Mouse (Mus musculus) layer of hippocampus, adult 2 months (tissue): ENCODE measurements around the gene Arid3b. TPM values are rescaled to one million over a fixed set of nuclear protein-coding genes. Genes with fewer than 3 reads are reported as not detected.
A peak's percentile ranks its signal among the peaks of the same experiment; 100 is the strongest.
"Not testable (repeated sequence)": the region's sequence is repeated elsewhere in the genome, so short reads cannot be mapped to it uniquely, and the experiment has no call there.

Experiments
- DNase-seq, 2 experiments: peaks; one replicate each; pipeline ENCODE4 v3.0.0; 2022; ENCODE audit warnings: low spot score in 2 of 2
- H3K27ac ChIP-seq: fragments of 200-600 bp; 2 replicates; pipeline ENCODE4 v1.8.1; 2022
- H3K4me3 ChIP-seq: fragments of 200-600 bp; 2 replicates; pipeline ENCODE4 v1.8.1; 2022; ENCODE audit warnings: mild to moderate bottlenecking
- CTCF ChIP-seq: fragments of 200-600 bp; conservative IDR thresholded peaks from 2 replicates; pipeline ENCODE4 v1.8.1; 2022; ENCODE audit warnings: antibody characterized with exemption, mild to moderate bottlenecking, moderate library complexity
- long read RNA-seq, 2 experiments: library from polyadenylated mRNA; stranded (forward); transcript quantifications; one replicate each; pipeline ENCODE4 v2.0.0; 2021; ENCODE audit warnings: borderline mapping rate in 2 of 2
- total RNA-seq, 2 experiments: library from RNA; stranded (reverse); gene quantifications; 2 replicates each; pipeline ENCODE4 v1.2.3; 2021

The Arid3b gene
- 1 to 10 TPM; 8.1 to 9.2 TPM for total RNA-seq
- long read RNA-seq, experiment 1, partial matches to known transcripts, result 1 of 2 reads
- long read RNA-seq, experiment 1, other reads (novel, unspliced or antisense), result 1 of 2 reads
- long read RNA-seq, experiment 2, partial matches to known transcripts, result 0 of 4 reads
- long read RNA-seq, experiment 2, other reads (novel, unspliced or antisense), result 2 of 4 reads

- no peak; the same call in 1 of the 2 replicates for TF ChIP-seq CTCF
- DNase-seq, result peak; percentile 89 to 95
- Histone ChIP-seq H3K4me3 (peak within 1 kb of the TSS; percentile 81), H3K27ac (peak within 1 kb of the TSS; percentile 82)
Observed at GRCm38 (mm10) chr9:57836581-57837170, at the start of gene Arid3b. Gene Arid3b, minus strand, starts transcription at chr9:57836793.

- H3K4me3 ChIP-seq, result no peak overlapping the region
- no peak for TF ChIP-seq CTCF
- DNase-seq, result no peak
Observed at GRCm38 (mm10) chr9:57883413-57883812, 46.8 kb upstream of the Arid3b start.

DNA sequence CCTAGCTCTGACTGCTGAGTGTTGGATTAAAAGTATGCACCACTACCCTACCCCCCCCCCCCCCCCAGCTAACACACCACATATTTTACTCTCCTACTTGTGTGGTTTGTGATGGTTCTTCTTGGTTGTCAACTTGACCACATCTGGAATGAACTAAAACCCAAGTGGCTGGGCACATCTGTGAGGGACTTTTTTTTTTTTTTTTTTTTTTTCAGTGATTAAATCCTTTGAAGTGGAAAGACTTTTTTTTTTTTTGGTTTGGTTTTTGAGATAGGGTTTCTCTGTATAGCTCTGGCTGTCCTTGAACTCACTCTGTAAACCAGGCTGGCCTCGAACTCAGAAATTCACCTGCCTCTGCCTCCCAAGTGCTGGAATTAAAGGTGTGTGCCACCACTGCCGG, 45.2 kb upstream of the Arid3b start:
- DNase-seq, H3K4me3 ChIP-seq, H3K27ac ChIP-seq: not testable (repeated sequence)

More at GRCm38 (mm10) chr9:57883413-57883812, 46.8 kb upstream of the Arid3b start:
- H3K27ac ChIP-seq, result no peak overlapping the region

GRCm38 (mm10) chr9:57880278-57880677, 43.7 kb upstream of the Arid3b start:
- no peak for DNase-seq
- H3K4me3 ChIP-seq, result no peak overlapping the region
- no peak overlapping the region for H3K27ac ChIP-seq
- TF ChIP-seq CTCF, result no peak

DNA sequence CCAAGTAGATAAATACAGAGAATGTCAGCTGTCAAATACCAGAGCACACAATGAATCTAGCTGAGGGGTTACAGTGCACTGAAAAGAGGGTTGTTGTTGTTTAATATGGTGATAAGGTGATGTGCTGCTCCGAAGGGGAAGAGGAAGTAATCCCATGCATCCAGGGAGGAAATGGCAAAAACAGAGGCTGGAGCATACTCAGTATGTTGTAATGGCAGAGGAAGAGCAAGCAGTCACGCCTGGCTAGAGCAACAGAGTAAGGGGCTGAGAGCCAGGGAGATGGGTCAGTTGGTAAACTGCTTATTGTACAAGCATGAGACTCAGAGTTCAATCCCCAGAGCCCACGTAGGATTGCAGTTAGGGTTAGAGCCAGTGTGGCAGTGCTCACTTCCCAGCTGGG, 42.6 kb upstream of the Arid3b start:
- TF ChIP-seq CTCF, result no peak
- Histone ChIP-seq H3K4me3 (no peak overlapping the region), H3K27ac (no peak overlapping the region)
- DNase-seq, result no peak

- DNase-seq, result no peak
- TF ChIP-seq CTCF, result no peak
- Histone ChIP-seq H3K4me3 (no peak overlapping the region), H3K27ac (no peak overlapping the region)
Observed at GRCm38 (mm10) chr9:57874994-57875393, 38.4 kb upstream of the Arid3b start.

DNA sequence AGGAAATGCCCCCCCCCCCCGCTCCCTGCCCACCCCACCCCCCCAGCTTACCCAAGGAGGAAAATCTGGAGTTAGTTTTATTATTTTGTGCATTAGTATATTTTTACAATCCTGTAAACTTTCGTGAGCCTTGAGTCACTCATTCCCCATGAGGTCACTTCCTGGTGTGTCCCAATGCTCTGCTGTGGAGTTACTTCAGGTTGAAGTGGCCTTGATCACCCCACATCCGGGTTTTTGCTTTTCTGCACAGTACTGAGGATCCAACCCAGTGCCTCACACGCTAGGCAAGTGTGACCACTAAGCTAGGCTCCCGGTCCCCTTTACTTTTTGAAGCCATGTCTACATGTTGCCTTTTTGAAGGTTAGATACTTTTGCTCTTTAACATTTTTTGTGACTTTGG, 37.5 kb upstream of the Arid3b start:
- TF ChIP-seq CTCF, result no peak
- Histone ChIP-seq H3K4me3 (no peak overlapping the region), H3K27ac (no peak overlapping the region)
- DNase-seq, result no peak

GRCm38 (mm10) chr9:57870273-57870816, 33.8 kb upstream of the Arid3b start:
- Histone ChIP-seq H3K27ac (no peak overlapping the region), H3K4me3 (no peak overlapping the region)
- no peak for DNase-seq
- no peak for TF ChIP-seq CTCF

DNA sequence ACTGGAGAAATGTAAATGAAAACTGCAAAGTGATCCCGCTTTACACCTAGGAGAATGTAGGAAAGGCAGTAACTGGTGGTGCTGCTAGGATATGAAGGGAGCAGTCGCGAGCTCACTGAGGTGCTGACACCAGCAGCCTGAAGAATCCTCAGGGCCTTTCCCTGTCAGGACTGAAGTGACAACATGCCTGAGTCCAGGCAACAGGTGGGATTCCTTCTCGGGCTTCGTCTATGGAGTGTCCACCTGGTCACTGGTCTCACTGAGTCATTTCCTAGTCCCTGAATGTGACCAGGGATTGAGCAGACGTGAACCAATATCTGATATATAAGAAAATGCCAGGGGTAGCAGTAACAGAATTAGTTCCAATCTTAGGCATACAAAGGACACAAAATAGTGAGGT, 32.2 kb upstream of the Arid3b start:
- no peak for DNase-seq
- no peak overlapping the region for H3K27ac ChIP-seq
- no peak for TF ChIP-seq CTCF
- H3K4me3 ChIP-seq, result no peak overlapping the region

- no peak overlapping the region for H3K27ac ChIP-seq
- TF ChIP-seq CTCF, result no peak
- H3K4me3 ChIP-seq, result no peak overlapping the region
- no peak for DNase-seq
Observed at GRCm38 (mm10) chr9:57867880-57868279, 31.3 kb upstream of the Arid3b start.

- no peak overlapping the region for H3K27ac ChIP-seq
- H3K4me3 ChIP-seq, result no peak overlapping the region
- TF ChIP-seq CTCF, result no peak
- DNase-seq, result peak in 1 of 2 experiments; percentile 16
Observed at GRCm38 (mm10) chr9:57867236-57867635, 30.6 kb upstream of the Arid3b start.

- Histone ChIP-seq H3K4me3 (no peak overlapping the region), H3K27ac (no peak overlapping the region)
- TF ChIP-seq CTCF, result no peak
- no peak for DNase-seq
Observed at GRCm38 (mm10) chr9:57866530-57866929, 29.9 kb upstream of the Arid3b start.

DNA sequence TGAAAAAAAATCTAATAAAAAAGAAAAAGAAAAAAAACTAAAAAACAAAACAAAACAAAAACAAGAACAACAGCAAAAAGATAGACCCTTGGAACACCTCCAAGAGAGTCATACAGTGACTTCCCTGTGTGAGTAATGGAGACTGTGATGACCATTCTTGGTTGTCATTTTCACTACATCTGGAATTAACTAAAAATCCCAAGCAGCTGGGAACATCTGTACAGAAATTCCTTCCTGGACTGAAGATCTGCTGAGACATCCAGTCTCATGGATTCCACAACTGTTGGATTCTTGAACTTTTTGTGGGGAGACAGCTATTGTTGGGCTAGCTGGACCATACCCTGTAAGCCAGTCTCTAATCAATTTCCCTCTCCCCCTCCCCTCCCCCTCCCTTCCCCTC, 27.7 kb upstream of the Arid3b start:
- no peak for TF ChIP-seq CTCF
- Histone ChIP-seq H3K4me3 (no peak overlapping the region), H3K27ac (no peak overlapping the region)
- DNase-seq, result no peak

GRCm38 (mm10) chr9:57861951-57862471, 25.4 kb upstream of the Arid3b start:
- peak overlapping the region; percentile 70 for H3K27ac ChIP-seq
- peak; percentile 88 for TF ChIP-seq CTCF
- DNase-seq, result peak; percentile 72 to 79
- H3K4me3 ChIP-seq, result peak overlapping the region; percentile 35; the same call in 1 of the 2 replicates
